9 mouse cellular contexts compared by ENCODE assay signal in genomic region chr13:25562746-25563145, GRCm38 (mm10).
DNase-seq lines count a peak whose midpoint lies in the region; ATAC-seq and TF ChIP-seq lines count a peak whose summit lies in the region.
"Had no signal": no experiment of that assay in that cellular context is flagged by ENCODE, and none has a peak within 500 bp of the region (broad histone marks: within the 10 kb centered on the region; RNA-seq: fewer than 3 reads in every experiment).

No protein-coding gene starts in this region.

- H3K4me1 ChIP-seq in forebrain, embryonic 10.5 days, result peaks cover 3% of the 10 kb centered on the region; the same call in 1 of the 2 replicates
- no peaks in the 10 kb centered on the region for H3K4me1 ChIP-seq in hindbrain, postnatal 0 days (ENCODE audit: insufficient read depth, low read length)
- no peaks in the 10 kb centered on the region for H3K4me1 ChIP-seq in midbrain, embryonic 11.5 days (ENCODE audit: control insufficient read depth, insufficient read depth, low read length)
- H3K4me1 ChIP-seq: liver, embryonic 13.5 days had no signal

- peak; percentile 45; the same call in 1 of the 2 replicates for ATAC-seq in hindbrain, postnatal 0 days
- ATAC-seq in midbrain, embryonic 11.5 days (ENCODE audit: low FRiP score), result peak; percentile 61; the same call in 1 of the 2 replicates

- H3K9me3 ChIP-seq in forebrain, embryonic 10.5 days, result no peaks in the 10 kb centered on the region
- no peaks in the 10 kb centered on the region for H3K9me3 ChIP-seq in hindbrain, postnatal 0 days (ENCODE audit: low read length)
- H3K9me3 ChIP-seq in midbrain, embryonic 11.5 days (ENCODE audit: control insufficient read depth, low read length), result no peaks in the 10 kb centered on the region
- H3K9me3 ChIP-seq: liver, embryonic 13.5 days had no signal

- no peak overlapping the region for H3K4me2 ChIP-seq in hindbrain, postnatal 0 days (ENCODE audit: low read depth, low read length)
- H3K4me2 ChIP-seq in midbrain, embryonic 11.5 days, result no peak overlapping the region
- H3K4me2 ChIP-seq: liver, embryonic 13.5 days had no signal

- DNase-seq in gastrocnemius, adult 18-20 months (ENCODE audit: low spot score), result peak; percentile 17
- DNase-seq in gastrocnemius, postnatal 25 days, result no peak
- peak; percentile 48 for DNase-seq in adrenal gland, postnatal 14 days
- peak; percentile 54 for DNase-seq in forebrain, embryonic 10.5 days (ENCODE audit: extremely low spot score, low spot score)
- peak; percentile 89 for DNase-seq in hindbrain, postnatal 0 days (ENCODE audit: low spot score)
- peak; percentile 45 to 48 for DNase-seq in left cerebral cortex, adult 18-20 months (ENCODE audit: low spot score in 2 of 2)
- peak; percentile 94 for DNase-seq in midbrain, embryonic 11.5 days (ENCODE audit: low spot score, missing footprints)
- peak; percentile 24 for DNase-seq in skeletal muscle tissue, adult 2 months (ENCODE audit: low read depth, low spot score)
- DNase-seq: liver, embryonic 13.5 days had no signal

- WGBS in forebrain, embryonic 10.5 days, result 32% methylated on average over 2 of the region's 2 CpGs
- 5% methylated on average over 2 of the region's 2 CpGs for WGBS in hindbrain, postnatal 0 days
- 16% methylated on average over 2 of the region's 2 CpGs for WGBS in midbrain, embryonic 11.5 days

- 0 out of 2 replicates have a peak overlapping the region, but pooled peaks have one; percentile 53 for H3K27ac ChIP-seq in forebrain, embryonic 10.5 days
- no peak overlapping the region for H3K27ac ChIP-seq in hindbrain, postnatal 0 days
- no peak overlapping the region for H3K27ac ChIP-seq in midbrain, embryonic 11.5 days (ENCODE audit: low read depth, low read length)
- H3K27ac ChIP-seq: liver, embryonic 13.5 days had no signal

- peak; percentile 93 for TF ChIP-seq CTCF in hindbrain, postnatal 0 days (IDR thresholded peaks at IDR 0.05; ENCODE audit: low read depth)

- H3K9ac ChIP-seq in hindbrain, postnatal 0 days (replicated peaks; ENCODE audit: low read length), result no peak overlapping the region
- H3K9ac ChIP-seq in midbrain, embryonic 11.5 days (ENCODE audit: low read length), result no peak overlapping the region
- H3K9ac ChIP-seq: liver, embryonic 13.5 days had no signal

- H3K4me3 ChIP-seq in forebrain, embryonic 10.5 days, result no peak overlapping the region
- H3K4me3 ChIP-seq in hindbrain, postnatal 0 days (ENCODE audit: low read length), result no peak overlapping the region
- no peak overlapping the region for H3K4me3 ChIP-seq in midbrain, embryonic 11.5 days (ENCODE audit: low read depth, low read length)
- H3K4me3 ChIP-seq: liver, embryonic 13.5 days had no signal

- no peaks in the 10 kb centered on the region for H3K27me3 ChIP-seq in forebrain, embryonic 10.5 days (ENCODE audit: poor library complexity, severe bottlenecking)
- H3K27me3 ChIP-seq in hindbrain, postnatal 0 days (ENCODE audit: insufficient read depth, low read length), result no peaks in the 10 kb centered on the region
- H3K27me3 ChIP-seq in midbrain, embryonic 11.5 days (ENCODE audit: control insufficient read depth, insufficient read depth, low read length), result no peaks in the 10 kb centered on the region
- H3K27me3 ChIP-seq: liver, embryonic 13.5 days had no signal

- no peaks in the 10 kb centered on the region for H3K36me3 ChIP-seq in forebrain, embryonic 10.5 days (replicated peaks)
- no peaks in the 10 kb centered on the region for H3K36me3 ChIP-seq in hindbrain, postnatal 0 days (ENCODE audit: insufficient read depth, low read length)
- H3K36me3 ChIP-seq in midbrain, embryonic 11.5 days (ENCODE audit: control insufficient read depth, insufficient read depth, low read length), result no peaks in the 10 kb centered on the region
- H3K36me3 ChIP-seq: liver, embryonic 13.5 days had no signal
